Mouse (Mus musculus): ENCODE data around the gene Shld2. TPM values are rescaled to one million over a fixed set of nuclear protein-coding genes. Genes with fewer than 3 reads are reported as not detected.

The Shld2 gene
- polyA plus RNA-seq, 1 experiment: 26.7 TPM

DNA sequence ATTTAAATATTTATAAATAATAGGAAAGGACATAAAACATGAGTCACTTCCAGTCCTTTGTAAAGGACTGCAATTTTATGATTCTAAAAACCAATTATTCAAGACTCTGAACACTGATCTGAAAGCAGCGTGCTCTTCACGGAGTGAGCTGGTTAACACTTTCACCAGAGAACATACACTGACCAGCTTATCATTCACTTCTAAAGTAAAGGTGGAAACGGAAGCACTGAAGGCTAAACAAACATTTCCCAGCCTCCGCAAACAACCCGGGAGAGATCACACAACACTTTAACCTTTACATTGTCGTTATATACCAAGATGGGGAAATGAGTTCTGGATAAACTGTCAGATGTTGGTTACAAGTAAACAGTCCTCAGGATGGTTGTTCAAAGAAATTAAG, 69.6 kb downstream of the Shld2 start:
- Histone ChIP-seq H3K4me3 (ENCODE audit: low read depth, low read length) (no peak overlapping the region), H3K9me3 (replicated peaks; ENCODE audit: control insufficient read depth, insufficient read depth, low read length, poor library complexity, severe bottlenecking) (no peaks in the 10 kb centered on the region), H3K4me1 (ENCODE audit: control insufficient read depth, insufficient read depth, low read length) (no peaks in the 10 kb centered on the region), H3K27ac (ENCODE audit: insufficient read depth, low read length) (no peak overlapping the region), H3K27me3 (ENCODE audit: control insufficient read depth, insufficient read depth, low read length, poor library complexity, severe bottlenecking) (no peaks in the 10 kb centered on the region), H3K9ac (ENCODE audit: low read depth, poor library complexity, severe bottlenecking) (no peak overlapping the region), H3K36me3 (ENCODE audit: control insufficient read depth, insufficient read depth, low read length, poor library complexity, severe bottlenecking) (peaks cover 6% of the 10 kb centered on the region; the same call in 1 of the 2 replicates)
- TF ChIP-seq POLR2A (IDR thresholded peaks at IDR 0.05; ENCODE audit: insufficient read depth, low read length): no peak
- no peak for TF ChIP-seq EP300 (IDR thresholded peaks at IDR 0.05; ENCODE audit: insufficient read depth, low read depth, low read length)
- no peak for TF ChIP-seq CTCF (IDR thresholded peaks at IDR 0.05; ENCODE audit: low read depth, low read length)

DNA sequence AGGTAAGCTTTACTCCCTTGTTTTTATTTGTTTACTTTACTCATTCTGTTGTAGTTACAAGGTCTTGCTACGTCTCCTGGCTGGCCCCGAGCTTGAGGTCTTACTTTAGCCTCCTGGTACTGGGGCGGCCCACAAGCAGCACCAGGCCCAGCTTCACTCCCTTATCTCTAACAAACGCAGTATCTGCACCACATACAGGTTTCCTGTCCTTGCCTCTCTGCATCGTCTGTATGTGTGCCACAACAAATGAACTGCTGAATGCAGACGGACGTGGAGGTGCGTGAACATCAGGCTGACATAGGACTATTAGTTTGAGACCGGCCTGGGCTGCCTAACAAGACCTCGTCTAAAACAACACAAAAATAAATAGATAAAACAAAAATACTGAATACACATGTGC, 70.0 kb downstream of the Shld2 start:
- no peak overlapping the region for H3K9ac ChIP-seq (ENCODE audit: low read depth, poor library complexity, severe bottlenecking)
- peaks cover 6% of the 10 kb centered on the region; the same call in 1 of the 2 replicates for H3K36me3 ChIP-seq (ENCODE audit: control insufficient read depth, insufficient read depth, low read length, poor library complexity, severe bottlenecking)
- TF ChIP-seq EP300 (IDR thresholded peaks at IDR 0.05; ENCODE audit: insufficient read depth, low read depth, low read length) (no peak), POLR2A (IDR thresholded peaks at IDR 0.05; ENCODE audit: insufficient read depth, low read length) (no peak), CTCF (IDR thresholded peaks at IDR 0.05; ENCODE audit: low read depth, low read length) (no peak)
- no peak overlapping the region for H3K4me3 ChIP-seq (ENCODE audit: low read depth, low read length)
- H3K27ac ChIP-seq (ENCODE audit: insufficient read depth, low read length): no peak overlapping the region
- no peaks in the 10 kb centered on the region for H3K9me3 ChIP-seq (replicated peaks; ENCODE audit: control insufficient read depth, insufficient read depth, low read length, poor library complexity, severe bottlenecking)
- no peaks in the 10 kb centered on the region for H3K4me1 ChIP-seq (ENCODE audit: control insufficient read depth, insufficient read depth, low read length)
- no peaks in the 10 kb centered on the region for H3K27me3 ChIP-seq (ENCODE audit: control insufficient read depth, insufficient read depth, low read length, poor library complexity, severe bottlenecking)

DNA sequence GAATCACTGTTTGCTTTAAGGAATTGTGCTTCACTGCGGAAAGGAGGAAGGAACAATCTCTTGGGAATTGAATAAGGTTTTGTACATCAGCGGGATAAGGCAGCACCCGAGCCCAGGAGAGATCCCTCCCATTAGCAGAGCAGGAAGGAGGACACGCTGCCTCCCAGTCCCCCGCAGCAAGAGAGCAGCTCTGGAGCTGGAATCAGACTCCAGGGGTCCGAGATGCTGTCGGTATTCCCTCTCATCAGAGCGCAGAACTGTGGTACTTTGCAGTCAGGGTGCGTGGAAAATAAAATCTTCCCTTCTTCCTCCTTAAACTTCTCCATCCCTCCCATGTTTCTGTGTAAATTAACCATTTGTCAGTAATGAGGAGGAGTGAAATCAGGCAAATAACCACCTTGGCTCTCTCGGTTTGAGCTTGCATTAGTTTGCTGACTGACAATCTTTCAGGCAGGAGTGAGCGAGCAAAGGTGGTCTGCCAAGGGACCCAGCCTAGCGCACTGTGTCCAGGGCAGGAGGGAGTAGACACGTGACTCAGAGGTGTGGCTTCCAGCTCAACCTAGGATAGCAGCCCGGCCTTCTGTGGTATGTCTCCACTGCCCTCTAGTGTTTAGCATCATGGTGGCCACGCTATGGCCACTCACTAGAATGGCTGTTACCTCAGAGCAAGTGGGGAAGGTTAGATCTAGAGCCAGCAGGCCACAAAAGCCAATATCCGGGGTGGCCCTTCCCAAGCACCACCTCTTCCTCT, 75.5 kb downstream of the Shld2 start:
- H3K9me3 ChIP-seq (replicated peaks; ENCODE audit: control insufficient read depth, insufficient read depth, low read length, poor library complexity, severe bottlenecking): no peaks in the 10 kb centered on the region
- peak overlapping the region; percentile 44 for H3K9ac ChIP-seq (ENCODE audit: low read depth, poor library complexity, severe bottlenecking)
- no peaks in the 10 kb centered on the region for H3K27me3 ChIP-seq (ENCODE audit: control insufficient read depth, insufficient read depth, low read length, poor library complexity, severe bottlenecking)
- peak overlapping the region; percentile 36; the same call in 1 of the 2 replicates for H3K4me3 ChIP-seq (ENCODE audit: low read depth, low read length)
- H3K4me1 ChIP-seq (ENCODE audit: control insufficient read depth, insufficient read depth, low read length): no peaks in the 10 kb centered on the region
- peaks cover 4% of the 10 kb centered on the region; the same call in 1 of the 2 replicates for H3K36me3 ChIP-seq (ENCODE audit: control insufficient read depth, insufficient read depth, low read length, poor library complexity, severe bottlenecking)
- H3K27ac ChIP-seq (ENCODE audit: insufficient read depth, low read length): no peak overlapping the region
- TF ChIP-seq EP300 (IDR thresholded peaks at IDR 0.05; ENCODE audit: insufficient read depth, low read depth, low read length): 0 out of 2 replicates have a peak, but pooled peaks have one; percentile 52
- no peak for TF ChIP-seq POLR2A (IDR thresholded peaks at IDR 0.05; ENCODE audit: insufficient read depth, low read length)
- peak; percentile 90 for TF ChIP-seq CTCF (IDR thresholded peaks at IDR 0.05; ENCODE audit: low read depth, low read length)

DNA sequence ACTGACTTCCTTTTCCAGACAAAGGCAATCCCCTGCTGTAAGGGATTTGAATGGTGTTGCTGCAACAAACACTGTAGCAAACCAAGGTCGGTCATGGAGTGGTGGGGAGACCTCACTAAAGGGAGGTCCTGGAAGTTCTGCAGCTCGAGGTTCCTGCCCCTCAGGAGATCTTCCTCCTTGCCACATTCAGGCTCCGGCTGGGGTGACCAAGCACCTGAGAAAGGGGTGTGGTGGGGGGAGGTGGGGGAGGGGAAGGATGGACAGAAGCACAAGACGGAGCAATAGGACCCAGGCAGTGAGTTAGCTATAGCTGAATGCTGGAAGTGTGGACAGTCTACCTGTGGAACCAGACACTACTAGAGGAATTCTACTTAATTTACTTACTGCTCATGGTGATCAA, 76.4 kb downstream of the Shld2 start:
- H3K4me3 ChIP-seq (ENCODE audit: low read depth, low read length): no peak overlapping the region
- H3K4me1 ChIP-seq (ENCODE audit: control insufficient read depth, insufficient read depth, low read length): no peaks in the 10 kb centered on the region
- H3K9me3 ChIP-seq (replicated peaks; ENCODE audit: control insufficient read depth, insufficient read depth, low read length, poor library complexity, severe bottlenecking): no peaks in the 10 kb centered on the region
- no peak overlapping the region for H3K27ac ChIP-seq (ENCODE audit: insufficient read depth, low read length)
- no peak overlapping the region for H3K9ac ChIP-seq (ENCODE audit: low read depth, poor library complexity, severe bottlenecking)
- no peaks in the 10 kb centered on the region for H3K27me3 ChIP-seq (ENCODE audit: control insufficient read depth, insufficient read depth, low read length, poor library complexity, severe bottlenecking)
- H3K36me3 ChIP-seq (ENCODE audit: control insufficient read depth, insufficient read depth, low read length, poor library complexity, severe bottlenecking): peaks cover 4% of the 10 kb centered on the region; the same call in 1 of the 2 replicates
- TF ChIP-seq CTCF (IDR thresholded peaks at IDR 0.05; ENCODE audit: low read depth, low read length): no peak
- no peak for TF ChIP-seq EP300 (IDR thresholded peaks at IDR 0.05; ENCODE audit: insufficient read depth, low read depth, low read length)
- TF ChIP-seq POLR2A (IDR thresholded peaks at IDR 0.05; ENCODE audit: insufficient read depth, low read length): no peak

DNA sequence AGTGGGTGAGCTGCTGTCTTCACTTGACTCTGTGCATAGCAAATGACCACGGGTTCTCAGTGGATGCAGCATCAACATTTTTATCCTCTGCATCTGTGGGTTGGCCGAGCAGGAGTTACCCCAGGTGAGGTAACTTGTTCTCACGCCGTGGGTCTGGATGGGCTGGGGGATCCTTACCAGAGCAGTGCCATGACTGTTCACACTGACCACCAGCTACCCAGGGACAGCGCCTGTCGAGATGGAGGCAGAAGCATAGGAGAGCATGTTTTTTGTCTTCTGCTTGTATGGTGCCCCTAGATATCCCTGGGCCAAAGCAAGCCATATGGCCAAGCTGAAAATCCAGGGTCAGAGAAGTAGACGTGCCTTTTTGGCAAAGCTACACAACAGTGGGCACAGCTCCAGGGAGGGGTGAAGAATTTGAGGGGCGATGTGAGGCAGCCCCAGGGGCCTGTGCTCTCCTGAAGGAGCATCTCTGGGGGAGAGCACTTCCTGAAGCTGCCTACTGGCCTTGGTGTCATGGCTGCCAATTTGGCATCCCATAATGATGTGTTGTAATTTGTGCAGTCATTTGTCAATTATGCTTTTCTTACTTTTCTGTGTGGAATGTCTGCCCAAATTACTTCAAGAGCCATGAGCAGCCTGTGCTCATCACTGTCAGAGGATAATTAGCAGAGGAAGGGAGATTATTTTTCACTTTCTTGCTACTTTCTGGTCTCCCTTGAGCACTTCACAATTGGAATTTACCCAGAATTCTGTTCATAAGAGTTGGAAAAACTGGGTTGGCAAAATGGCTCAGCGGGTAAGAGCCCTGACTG, 77.2 kb downstream of the Shld2 start:
- Histone ChIP-seq H3K4me1 (ENCODE audit: control insufficient read depth, insufficient read depth, low read length) (no peaks in the 10 kb centered on the region), H3K4me3 (ENCODE audit: low read depth, low read length) (no peak overlapping the region), H3K36me3 (ENCODE audit: control insufficient read depth, insufficient read depth, low read length, poor library complexity, severe bottlenecking) (no peaks in the 10 kb centered on the region), H3K9ac (ENCODE audit: low read depth, poor library complexity, severe bottlenecking) (no peak overlapping the region), H3K9me3 (replicated peaks; ENCODE audit: control insufficient read depth, insufficient read depth, low read length, poor library complexity, severe bottlenecking) (no peaks in the 10 kb centered on the region), H3K27me3 (ENCODE audit: control insufficient read depth, insufficient read depth, low read length, poor library complexity, severe bottlenecking) (no peaks in the 10 kb centered on the region), H3K27ac (ENCODE audit: insufficient read depth, low read length) (no peak overlapping the region)
- TF ChIP-seq POLR2A (IDR thresholded peaks at IDR 0.05; ENCODE audit: insufficient read depth, low read length) (no peak), CTCF (IDR thresholded peaks at IDR 0.05; ENCODE audit: low read depth, low read length) (no peak), EP300 (IDR thresholded peaks at IDR 0.05; ENCODE audit: insufficient read depth, low read depth, low read length) (no peak)

Data from ES-Bruce4 (cell line).